Mouse (Mus musculus) ES-E14 (cell line): ENCODE results near the gene Socs2. TPM values are rescaled to one million over a fixed set of nuclear protein-coding genes. Genes with fewer than 3 reads are reported as not detected.

ENCODE experiments used
- DNase-seq: peaks from one replicate; pipeline ENCODE4 v3.0.0-alpha.2; 2013; ENCODE audit warnings: low read depth, low spot score
- H3K27ac ChIP-seq: 2 replicates; pipeline ENCODE4 v1.5.1; 2012; ENCODE audit warnings: low read depth, mild to moderate bottlenecking, low read length, moderate library complexity, mixed read lengths; ENCODE audit not compliant: poor library complexity, insufficient read depth, severe bottlenecking
- H3K36me3 ChIP-seq: 2 replicates; pipeline ENCODE4 v1.6.1; 2012; ENCODE audit warnings: mild to moderate bottlenecking, low read length, moderate library complexity, mixed read lengths; ENCODE audit not compliant: control insufficient read depth, poor library complexity, insufficient read depth, severe bottlenecking
- H3K4me1 ChIP-seq, 2 experiments: fragments of 150-350 bp in 1 of 2; sonication (generic) in 1 of 2; 2 replicates each; pipeline ENCODE4 v1.6.1; 2012; ENCODE audit warnings: low read length in 2 of 2, mild to moderate bottlenecking in 1 of 2, mixed read lengths in 1 of 2; ENCODE audit not compliant: control insufficient read depth in 2 of 2, insufficient read depth in 2 of 2, poor library complexity in 1 of 2
- H3K4me3 ChIP-seq, 2 experiments: fragments of 150-350 bp in 1 of 2; sonication (generic) in 1 of 2; 2 replicates each; pipeline ENCODE4 v1.5.1; 2012; ENCODE audit warnings: low read length in 2 of 2, low read depth in 1 of 2, mild to moderate bottlenecking in 1 of 2, mixed read lengths in 1 of 2; ENCODE audit not compliant: insufficient read depth in 1 of 2, poor library complexity in 1 of 2, severe bottlenecking in 1 of 2
- H3K9ac ChIP-seq: 2 replicates; pipeline ENCODE4 v1.6.1; 2012; ENCODE audit warnings: low read depth, mild to moderate bottlenecking, low read length, mixed read lengths; ENCODE audit not compliant: poor library complexity, insufficient read depth, severe bottlenecking
- H3K9me3 ChIP-seq: fragments of 150-350 bp; sonication (generic); 2 replicates; pipeline ENCODE4 v1.6.1; 2012; ENCODE audit warnings: low read depth, mild to moderate bottlenecking, low read length; ENCODE audit not compliant: control insufficient read depth, insufficient read depth
- CHD2 ChIP-seq: IDR thresholded peaks from 2 replicates; pipeline ENCODE4 v1.6.1; 2014; ENCODE audit warnings: mild to moderate bottlenecking, low read depth, low read length, inconsistent platforms
- HCFC1 ChIP-seq: IDR thresholded peaks from 2 replicates; pipeline ENCODE4 v1.6.1; 2012; ENCODE audit warnings: low read length, inconsistent platforms, borderline replicate concordance; ENCODE audit not compliant: insufficient read depth
- MAFK ChIP-seq: IDR thresholded peaks from 2 replicates; pipeline ENCODE4 v1.6.1; 2014; ENCODE audit warnings: mild to moderate bottlenecking, low read depth, low read length, inconsistent platforms; ENCODE audit not compliant: insufficient read depth
- ZC3H11A ChIP-seq: IDR thresholded peaks from 2 replicates; pipeline ENCODE4 v1.6.1; 2012; ENCODE audit warnings: low read depth, mild to moderate bottlenecking, inconsistent platforms, low read length, borderline replicate concordance
- ZNF384 ChIP-seq: IDR thresholded peaks from 2 replicates; pipeline ENCODE4 v1.6.1; 2012; ENCODE audit warnings: low read depth, low read length, inconsistent platforms
- in situ Hi-C, 2 experiments: fragments of 600-800 bp; cut with MboI; formaldehyde crosslinking; loops; one replicate each; pipeline ENCODE4 v1.15.1; 2025; ENCODE audit warnings: low sequenced_read_pairs in 2 of 2, inconsistent platforms in 1 of 2; ENCODE audit not compliant: unreplicated experiment in 2 of 2
- total RNA-seq: library from RNA; depleted of rRNA; stranded (reverse); fragments of 300-350 nt; gene quantifications from 2 replicates; pipeline ENCODE4 v1.2.3, GENCODE M21; 2012; rRNA removed

Gene Socs2
- total RNA-seq, 1 experiment: 46.3 TPM

DNA sequence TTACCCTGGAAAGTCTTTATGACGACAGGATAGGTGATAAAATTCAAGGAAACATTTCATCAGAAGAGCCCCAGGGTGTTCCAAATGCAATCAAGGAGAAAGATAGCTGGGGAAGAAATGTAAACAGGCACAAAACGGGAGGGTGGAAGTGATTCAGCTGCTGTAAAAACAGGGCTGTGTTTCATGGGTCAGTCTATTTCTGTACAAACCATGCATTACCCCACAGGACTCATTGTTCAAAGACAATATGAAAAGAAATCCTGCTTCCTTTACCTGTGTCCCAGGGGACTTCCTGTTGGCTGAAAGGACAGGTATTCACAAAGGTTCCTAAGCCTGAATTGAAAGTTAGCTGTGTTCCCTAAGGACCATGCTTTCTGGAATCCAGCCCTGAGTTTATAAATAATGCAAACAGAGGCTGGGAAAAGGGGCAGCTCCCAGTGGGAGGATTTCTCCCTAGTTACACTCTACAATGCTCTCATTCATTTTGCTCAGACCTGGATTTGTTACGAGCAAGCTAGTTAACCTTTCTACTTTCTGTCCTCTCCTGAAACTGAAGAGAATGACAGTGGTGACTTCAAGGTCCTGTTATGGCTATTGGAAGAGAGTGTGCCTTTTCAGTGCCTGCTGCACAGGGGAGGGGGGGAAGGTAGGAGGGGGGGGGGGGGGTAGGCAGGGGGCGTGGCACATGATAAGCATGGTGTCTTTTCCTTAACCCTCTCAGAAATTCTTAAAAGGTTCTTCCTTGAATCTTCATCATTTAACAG is 80.0 kb downstream of the Socs2 start:
- no peak for DNase-seq

More for the DNA sequence above, 80.0 kb downstream of the Socs2 start:
- TF ChIP-seq CHD2 (no peak), HCFC1 (no peak), ZNF384 (no peak), ZC3H11A (no peak), MAFK (no peak)
- no peak overlapping the region for H3K27ac ChIP-seq
- in situ Hi-C loops: no loop called here
- no peaks in the 10 kb centered on the region for H3K36me3 ChIP-seq
- H3K4me1 ChIP-seq: peaks cover 0 to under 1% of the 10 kb centered on the region in 2 experiments; a peak in 2 of 4 replicates
- no peak overlapping the region for H3K4me3 ChIP-seq
- H3K9ac ChIP-seq: no peak overlapping the region
- H3K9me3 ChIP-seq: no peaks in the 10 kb centered on the region

Other genes with a start within 250 kb of the Socs2 start
- gene Cradd, start 93.0 kb downstream of the Socs2 start, total RNA-seq: 8.4 and 12.6 TPM in 2 replicates
- 134 and 163 TPM in 2 replicates for gene Mrpl42, start 84.8 kb upstream of the Socs2 start, total RNA-seq
- 88.6 and 102 TPM in 2 replicates for gene Ube2n, start 98.0 kb upstream of the Socs2 start, total RNA-seq
- gene Nudt4, start 147.0 kb upstream of the Socs2 start, total RNA-seq: 61.5 and 92.4 TPM in 2 replicates